Mouse (Mus musculus): ENCODE measurements around the gene Tmem255a.
A peak's percentile ranks its signal among the peaks of the same experiment; 100 is the strongest.

- TF ChIP-seq CTCF (IDR thresholded peaks at IDR 0.05; ENCODE audit: extremely low read depth, insufficient read length, insufficient replicate concordance, low read depth, low read length) (peak; percentile 68; the same call in 1 of the 2 replicates), POLR2A (IDR thresholded peaks at IDR 0.05; ENCODE audit: low read depth, low read length) (0 out of 2 replicates have a peak, but pooled peaks have one; percentile 43)
Observed at GRCm38 (mm10) chrX:38189552-38190457, 62.4 kb downstream of the Tmem255a start, which contains the start of gene Zbtb33.
